Mouse (Mus musculus): ENCODE results near the gene 2210010C04Rik. TPM values are rescaled to one million over a fixed set of nuclear protein-coding genes. Genes with fewer than 3 reads are reported as not detected.

The 2210010C04Rik gene
- total and polyA plus RNA-seq, 3 experiments: not detected

DNA sequence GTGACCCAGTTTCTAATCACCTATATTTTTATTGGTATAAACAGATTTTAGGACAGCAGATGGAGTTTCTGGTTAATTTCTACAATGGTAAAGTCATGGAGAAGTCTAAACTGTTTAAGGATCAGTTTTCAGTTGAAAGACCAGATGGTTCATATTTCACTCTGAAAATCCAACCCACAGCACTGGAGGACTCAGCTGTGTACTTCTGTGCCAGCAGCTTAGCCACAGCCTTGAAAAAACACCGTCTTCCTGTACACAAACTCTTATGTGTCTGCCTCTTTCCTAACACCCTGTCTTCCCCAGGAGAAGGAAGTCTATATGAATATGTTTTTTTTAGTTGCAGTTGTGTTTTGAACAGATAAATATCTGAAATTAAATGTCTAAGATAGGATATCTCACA is 13.3 kb upstream of the 2210010C04Rik start:
- no peaks in the 10 kb centered on the region for H3K36me3 ChIP-seq (ENCODE audit: control insufficient read depth in 1 of 2, insufficient read depth in 2 of 2, low read length in 2 of 2)
- no peak overlapping the region for H3K27ac ChIP-seq (ENCODE audit: control insufficient read depth, low read depth, low read length)

GRCm38 (mm10) chr6:41047961-41048360 is 12.7 kb upstream of the 2210010C04Rik start:
- no peak overlapping the region for H3K9ac ChIP-seq (ENCODE audit: control insufficient read depth, low read depth, low read length, poor library complexity, severe bottlenecking)
- H3K36me3 ChIP-seq (ENCODE audit: control insufficient read depth in 1 of 2, insufficient read depth in 2 of 2, low read length in 2 of 2): no peaks in the 10 kb centered on the region
- H3K4me1 ChIP-seq (ENCODE audit: control insufficient read depth in 1 of 2, insufficient read depth in 2 of 2, low read length in 2 of 2): no peaks in the 10 kb centered on the region
- no peaks in the 10 kb centered on the region for H3K79me2 ChIP-seq (ENCODE audit: control insufficient read depth, insufficient read depth, low read length, poor library complexity)
- no peak for DNase-seq (ENCODE audit: low read depth, low spot score)
- TF ChIP-seq TAL1 (IDR thresholded peaks at IDR 0.05; ENCODE audit: low read length) (no peak), MYC (IDR thresholded peaks at IDR 0.05; ENCODE audit: low read depth, low read length) (no peak), MAZ (IDR thresholded peaks at IDR 0.05; ENCODE audit: low read depth, low read length) (no peak), ZNF384 (IDR thresholded peaks at IDR 0.05; ENCODE audit: low read depth, low read length) (no peak), ETS1 (IDR thresholded peaks at IDR 0.05; ENCODE audit: low read depth, low read length) (no peak), KAT2A (conservative IDR thresholded peaks at IDR 0.05; ENCODE audit: low read depth, low read length) (no peak), ZMIZ1 (IDR thresholded peaks at IDR 0.05; ENCODE audit: low read depth, low read length) (no peak), CHD1 (IDR thresholded peaks at IDR 0.05; ENCODE audit: low read depth, low read length) (no peak), NELFE (IDR thresholded peaks at IDR 0.05; ENCODE audit: low read depth, low read length) (no peak), RAD21 (IDR thresholded peaks at IDR 0.05; ENCODE audit: low read depth, low read length) (no peak), NRF1 (IDR thresholded peaks at IDR 0.05; ENCODE audit: insufficient read depth, low read depth, low read length, poor library complexity, severe bottlenecking) (no peak), POLR2AphosphoS5 (IDR thresholded peaks at IDR 0.05; ENCODE audit: borderline replicate concordance, low read depth, low read length) (no peak), E2F4 (IDR thresholded peaks at IDR 0.05; ENCODE audit: borderline replicate concordance, low read depth, low read length) (no peak), ELF1 (IDR thresholded peaks at IDR 0.05; ENCODE audit: low read depth, low read length) (no peak), TBP (IDR thresholded peaks at IDR 0.05; ENCODE audit: low read depth, low read length) (no peak)
- H3K4me3 ChIP-seq (ENCODE audit: control insufficient read depth in 1 of 2, insufficient read depth in 1 of 2, low read depth in 2 of 2, low read length in 2 of 2): no peak overlapping the region
- no peaks in the 10 kb centered on the region for H3K9me3 ChIP-seq (replicated peaks; ENCODE audit: insufficient read depth, low read length)
- no peak overlapping the region for H3K27ac ChIP-seq (ENCODE audit: control insufficient read depth, low read depth, low read length)
- no peaks in the 10 kb centered on the region for H3K27me3 ChIP-seq (ENCODE audit: control insufficient read depth in 1 of 2, insufficient read depth in 2 of 2, low read length in 2 of 2)

More for the DNA sequence above, 13.3 kb upstream of the 2210010C04Rik start:
- TF ChIP-seq MAZ (IDR thresholded peaks at IDR 0.05; ENCODE audit: low read depth, low read length) (no peak), RAD21 (IDR thresholded peaks at IDR 0.05; ENCODE audit: low read depth, low read length) (no peak), MYC (IDR thresholded peaks at IDR 0.05; ENCODE audit: low read depth, low read length) (no peak)
- H3K27me3 ChIP-seq (ENCODE audit: control insufficient read depth in 1 of 2, insufficient read depth in 2 of 2, low read length in 2 of 2): no peaks in the 10 kb centered on the region
- no peaks in the 10 kb centered on the region for H3K4me1 ChIP-seq (ENCODE audit: control insufficient read depth in 1 of 2, insufficient read depth in 2 of 2, low read length in 2 of 2)
- DNase-seq (ENCODE audit: low read depth, low spot score): no peak
- no peak overlapping the region for H3K9ac ChIP-seq (ENCODE audit: control insufficient read depth, low read depth, low read length, poor library complexity, severe bottlenecking)
- no peak overlapping the region for H3K4me3 ChIP-seq (ENCODE audit: control insufficient read depth in 1 of 2, insufficient read depth in 1 of 2, low read depth in 2 of 2, low read length in 2 of 2)
- H3K9me3 ChIP-seq (replicated peaks; ENCODE audit: insufficient read depth, low read length): no peaks in the 10 kb centered on the region
- no peaks in the 10 kb centered on the region for H3K79me2 ChIP-seq (ENCODE audit: control insufficient read depth, insufficient read depth, low read length, poor library complexity)

DNA sequence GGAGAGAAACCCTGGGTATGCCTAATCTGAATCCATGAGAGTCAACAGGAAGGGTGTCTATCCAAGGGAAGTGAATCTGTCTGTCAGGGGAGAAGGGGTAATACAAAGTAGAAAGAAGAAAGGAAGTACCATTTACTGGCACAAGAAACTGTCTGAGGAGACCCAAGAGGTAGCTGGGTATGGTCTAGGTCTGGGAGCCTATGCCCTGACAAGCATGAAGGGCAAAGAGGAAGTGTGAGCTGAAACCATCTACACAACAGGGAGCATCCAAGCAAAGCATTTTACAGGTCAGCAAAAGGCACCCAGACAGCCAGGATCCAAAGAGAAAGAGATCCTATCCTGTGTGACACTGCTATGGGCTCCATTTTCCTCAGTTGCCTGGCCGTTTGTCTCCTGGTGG is 11.9 kb upstream of the 2210010C04Rik start:
- Histone ChIP-seq H3K9me3 (replicated peaks; ENCODE audit: insufficient read depth, low read length) (no peaks in the 10 kb centered on the region), H3K9ac (ENCODE audit: control insufficient read depth, low read depth, low read length, poor library complexity, severe bottlenecking) (no peak overlapping the region), H3K4me3 (ENCODE audit: control insufficient read depth in 1 of 2, insufficient read depth in 1 of 2, low read depth in 2 of 2, low read length in 2 of 2) (no peak overlapping the region), H3K36me3 (ENCODE audit: control insufficient read depth in 1 of 2, insufficient read depth in 2 of 2, low read length in 2 of 2) (no peaks in the 10 kb centered on the region), H3K4me1 (ENCODE audit: control insufficient read depth in 1 of 2, insufficient read depth in 2 of 2, low read length in 2 of 2) (no peaks in the 10 kb centered on the region), H3K79me2 (ENCODE audit: control insufficient read depth, insufficient read depth, low read length, poor library complexity) (no peaks in the 10 kb centered on the region), H3K27ac (ENCODE audit: control insufficient read depth, low read depth, low read length) (no peak overlapping the region), H3K27me3 (ENCODE audit: control insufficient read depth in 1 of 2, insufficient read depth in 2 of 2, low read length in 2 of 2) (no peaks in the 10 kb centered on the region)
- no peak for TF ChIP-seq TBP (IDR thresholded peaks at IDR 0.05; ENCODE audit: low read depth, low read length)
- no peak for TF ChIP-seq HCFC1 (IDR thresholded peaks at IDR 0.05; ENCODE audit: low read depth, low read length)
- TF ChIP-seq ZNF384 (IDR thresholded peaks at IDR 0.05; ENCODE audit: low read depth, low read length): no peak
- no peak for TF ChIP-seq POLR2AphosphoS5 (IDR thresholded peaks at IDR 0.05; ENCODE audit: borderline replicate concordance, low read depth, low read length)
- TF ChIP-seq ZMIZ1 (IDR thresholded peaks at IDR 0.05; ENCODE audit: low read depth, low read length): no peak
- TF ChIP-seq UBTF (IDR thresholded peaks at IDR 0.05; ENCODE audit: borderline replicate concordance, insufficient read depth, low read depth, low read length): no peak
- no peak for TF ChIP-seq GATA1 (IDR thresholded peaks at IDR 0.05; ENCODE audit: low read depth, low read length)
- TF ChIP-seq SMC3 (IDR thresholded peaks at IDR 0.05; ENCODE audit: low read depth, low read length): no peak
- TF ChIP-seq EP300 (IDR thresholded peaks at IDR 0.05; ENCODE audit: low read depth in 1 of 2, low read length in 2 of 2): no peak
- TF ChIP-seq NELFE (IDR thresholded peaks at IDR 0.05; ENCODE audit: low read depth, low read length): no peak
- no peak for TF ChIP-seq MAFK (IDR thresholded peaks at IDR 0.05; ENCODE audit: borderline replicate concordance, low read depth, low read length)
- no peak for TF ChIP-seq CHD2 (IDR thresholded peaks at IDR 0.05; ENCODE audit: low read length)
- TF ChIP-seq RCOR1 (IDR thresholded peaks at IDR 0.05; ENCODE audit: low read depth, low read length): no peak
- TF ChIP-seq MXI1 (IDR thresholded peaks at IDR 0.05; ENCODE audit: low read depth, low read length): no peak
- no peak for TF ChIP-seq E2F4 (IDR thresholded peaks at IDR 0.05; ENCODE audit: borderline replicate concordance, low read depth, low read length)
- no peak for TF ChIP-seq POLR2AphosphoS2 (IDR thresholded peaks at IDR 0.05; ENCODE audit: low read length)
- DNase-seq (ENCODE audit: low read depth, low spot score): no peak
